Mouse (Mus musculus) telencephalon, adult 2 months (tissue): ENCODE data around the gene Dedd2.

Experiments used
- DNase-seq: peaks from one replicate; pipeline ENCODE4 v3.0.0-alpha.2; 2011; ENCODE audit warnings: low read depth, low spot score

The Dedd2 gene

GRCm38 (mm10) chr7:25218705-25219415, 1.6 kb downstream of the Dedd2 start:
- DNase-seq = no peak

DNA sequence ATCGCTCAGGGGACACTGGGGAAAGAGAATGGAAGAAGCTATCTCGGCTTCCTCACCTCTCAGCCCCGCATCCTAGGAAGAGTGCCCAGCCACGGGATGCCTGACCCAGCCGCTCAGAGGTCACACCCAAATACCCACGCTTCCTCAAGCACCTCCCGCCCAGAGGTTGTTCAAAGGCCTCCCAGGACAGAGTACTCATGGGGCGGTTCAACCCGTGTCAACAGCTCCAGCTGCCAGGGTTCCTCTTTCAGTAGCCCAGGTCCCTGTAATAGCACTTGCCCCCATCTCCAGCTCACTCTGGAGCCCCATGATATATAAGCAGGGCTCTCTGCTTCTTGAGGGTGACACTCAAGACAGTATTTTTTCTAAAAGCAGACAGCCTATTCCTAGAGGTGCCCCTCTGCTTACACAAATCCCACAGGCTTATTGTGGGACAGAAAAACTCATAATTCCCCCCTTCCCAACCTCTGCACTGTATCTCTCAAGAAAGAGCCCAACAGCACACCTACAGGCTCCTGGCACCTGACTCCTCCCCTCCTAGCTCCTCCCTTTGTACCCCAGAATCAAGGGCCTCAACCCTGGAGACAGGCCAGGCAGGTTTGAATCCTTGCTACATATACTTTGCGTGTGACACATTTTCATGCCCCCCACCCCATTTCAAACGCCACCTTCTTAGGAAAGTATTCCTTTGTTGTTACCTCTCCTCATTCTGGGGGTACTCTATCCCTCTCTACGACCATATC, 2.6 kb downstream of the Dedd2 start:
- DNase-seq = no peak

DNA sequence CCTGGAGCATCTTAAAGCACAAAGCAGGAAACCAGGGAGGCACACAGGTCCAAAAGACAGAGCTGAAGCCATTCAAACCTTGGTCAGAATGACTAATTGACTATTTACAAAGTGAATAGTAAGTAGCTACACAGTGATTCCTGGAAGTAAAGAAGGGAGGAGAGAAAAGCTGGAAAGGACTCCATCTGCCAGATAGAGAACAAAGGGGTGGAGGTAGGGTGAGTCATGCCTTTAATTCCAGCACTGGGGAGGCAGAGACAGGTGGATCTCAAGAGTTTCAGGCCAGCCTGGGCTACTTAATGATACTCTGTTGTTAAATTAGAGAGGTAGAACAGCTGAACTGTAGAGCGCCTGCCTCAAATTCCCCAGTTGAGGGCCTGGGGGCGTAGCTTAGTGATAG, 6.2 kb downstream of the Dedd2 start:
- DNase-seq = no peak

DNA sequence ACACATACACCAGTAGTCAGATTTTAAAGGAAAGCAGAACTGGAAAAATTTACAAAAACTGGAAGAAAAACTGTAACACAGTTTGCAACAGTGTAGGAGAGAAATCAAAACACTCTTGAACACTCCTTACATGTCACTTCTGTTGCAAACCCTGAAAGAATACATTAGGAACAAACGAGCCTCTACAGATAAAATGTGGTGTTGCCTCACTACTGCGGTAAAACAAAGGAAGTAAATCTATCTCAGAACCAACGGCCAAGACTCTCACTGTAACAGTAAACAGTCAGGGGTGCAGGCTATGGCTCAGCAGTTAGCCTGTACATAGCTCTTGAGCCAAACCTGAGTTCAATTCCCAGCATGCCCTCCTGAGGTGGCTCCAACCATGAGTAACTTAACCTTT, 7.3 kb downstream of the Dedd2 start:
- no peak for DNase-seq

GRCm38 (mm10) chr7:25210482-25210881, 9.9 kb downstream of the Dedd2 start:
- no peak for DNase-seq

DNA sequence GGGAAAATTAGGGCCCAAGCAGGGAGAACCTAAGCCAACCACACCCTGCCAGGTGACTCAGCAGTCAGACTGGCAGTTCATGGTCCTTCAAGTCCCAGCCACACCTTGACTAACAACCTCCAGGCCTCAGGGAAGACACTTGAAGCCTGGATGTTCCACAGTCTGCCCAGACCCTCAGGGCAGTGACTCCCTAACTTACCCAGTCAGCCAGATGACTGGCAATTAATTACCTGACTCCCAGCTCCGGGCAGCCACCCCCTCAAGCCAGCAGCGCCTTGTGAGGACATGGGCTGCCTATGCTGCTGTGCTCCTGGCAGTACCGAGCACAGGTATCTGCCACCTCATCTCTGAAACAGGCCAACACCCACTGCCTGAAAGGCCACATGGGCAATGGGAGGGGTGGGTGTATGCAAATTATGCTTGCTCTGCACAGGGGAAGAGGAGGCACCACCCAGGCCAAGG, 11.2 kb downstream of the Dedd2 start:
- DNase-seq = no peak

DNA sequence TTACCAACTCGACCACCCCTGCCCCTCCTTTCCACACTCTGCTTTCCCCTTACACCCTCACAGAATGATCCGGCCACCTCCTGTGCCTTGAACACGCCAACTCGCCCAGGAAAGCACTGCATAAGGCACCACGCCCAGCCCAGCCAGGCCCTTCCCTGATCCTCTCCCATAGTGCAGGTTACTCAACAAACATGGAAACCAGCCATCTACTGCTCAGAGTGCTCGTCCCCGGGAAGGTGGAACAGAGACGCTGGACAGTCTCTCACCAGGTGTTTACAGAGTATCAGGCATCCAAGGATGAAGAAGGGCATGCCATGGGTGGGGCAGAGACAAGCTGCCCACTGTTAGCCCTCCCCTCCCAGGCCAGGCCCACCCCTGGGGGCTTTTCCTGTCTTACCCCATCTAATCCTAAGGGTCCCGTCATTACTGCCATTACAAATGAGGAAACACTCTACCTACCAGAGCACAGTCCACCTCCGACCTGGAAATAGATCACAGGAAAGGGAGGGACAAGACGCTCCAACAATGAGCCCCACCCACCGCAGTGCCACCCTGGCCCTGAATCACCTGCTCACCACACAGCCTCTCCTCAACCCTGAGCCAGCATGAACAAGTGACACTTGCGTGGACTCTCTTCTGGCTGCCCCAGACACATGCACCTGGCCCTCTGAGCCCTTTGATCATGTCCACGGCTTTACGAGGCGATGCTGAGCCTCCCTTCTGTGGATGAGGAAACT, 14.2 kb downstream of the Dedd2 start:
- no peak for DNase-seq

DNA sequence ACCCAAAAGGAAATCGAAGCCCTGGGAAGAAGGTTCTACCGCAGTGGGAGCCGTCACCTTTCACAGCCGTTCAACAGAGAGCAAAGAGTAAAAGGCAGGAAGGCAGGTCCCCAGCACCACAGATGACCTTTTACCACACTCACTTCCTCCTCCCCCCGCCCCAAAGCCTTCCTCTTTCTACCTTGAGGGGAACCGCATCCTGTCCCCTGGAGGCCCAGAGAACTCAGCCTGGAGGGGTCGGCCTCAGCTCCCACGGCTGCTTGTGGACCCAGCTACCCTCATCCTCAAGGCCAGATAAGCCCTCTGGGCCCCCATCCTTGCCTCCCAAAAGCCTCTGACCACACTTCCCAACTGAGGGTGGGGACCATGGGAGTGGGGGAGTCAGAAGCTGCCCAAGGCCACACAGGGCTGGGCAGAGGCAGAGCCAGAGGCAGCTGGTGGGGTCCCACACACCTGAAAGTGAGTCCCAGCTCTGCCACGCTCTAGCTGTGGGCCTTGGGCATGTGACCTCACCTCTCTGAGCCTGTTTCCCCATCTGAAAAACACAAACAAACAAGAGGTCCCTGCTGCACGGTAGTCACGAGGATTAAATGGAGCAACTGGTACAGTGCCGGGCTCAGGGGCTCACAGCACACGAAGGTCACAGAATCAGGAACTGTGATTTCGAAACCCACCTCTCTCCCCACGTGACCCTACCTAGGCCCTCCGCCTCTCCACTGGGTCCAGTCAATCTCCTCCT, 14.9 kb downstream of the Dedd2 start:
- no peak for DNase-seq

DNA sequence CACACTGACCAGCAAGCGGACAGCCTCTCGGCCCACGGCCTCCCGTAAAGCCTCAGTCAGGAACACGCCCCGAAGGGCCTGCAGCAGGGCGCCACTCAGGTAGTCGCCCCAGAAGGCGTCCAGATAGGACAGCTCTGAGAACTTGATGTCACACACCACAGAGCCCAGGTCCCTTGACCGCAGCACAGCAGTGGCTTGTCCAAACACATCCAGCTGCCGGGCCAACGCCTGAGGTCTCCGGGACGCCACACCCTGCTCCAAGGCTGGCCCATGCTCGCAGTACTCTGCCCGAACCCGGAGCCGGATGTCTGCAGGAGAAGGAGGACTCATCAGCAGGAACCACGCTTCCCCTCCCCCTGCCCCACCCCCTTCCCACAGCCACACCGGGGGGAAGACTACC, 16.8 kb downstream of the Dedd2 start:
- DNase-seq = no peak

DNA sequence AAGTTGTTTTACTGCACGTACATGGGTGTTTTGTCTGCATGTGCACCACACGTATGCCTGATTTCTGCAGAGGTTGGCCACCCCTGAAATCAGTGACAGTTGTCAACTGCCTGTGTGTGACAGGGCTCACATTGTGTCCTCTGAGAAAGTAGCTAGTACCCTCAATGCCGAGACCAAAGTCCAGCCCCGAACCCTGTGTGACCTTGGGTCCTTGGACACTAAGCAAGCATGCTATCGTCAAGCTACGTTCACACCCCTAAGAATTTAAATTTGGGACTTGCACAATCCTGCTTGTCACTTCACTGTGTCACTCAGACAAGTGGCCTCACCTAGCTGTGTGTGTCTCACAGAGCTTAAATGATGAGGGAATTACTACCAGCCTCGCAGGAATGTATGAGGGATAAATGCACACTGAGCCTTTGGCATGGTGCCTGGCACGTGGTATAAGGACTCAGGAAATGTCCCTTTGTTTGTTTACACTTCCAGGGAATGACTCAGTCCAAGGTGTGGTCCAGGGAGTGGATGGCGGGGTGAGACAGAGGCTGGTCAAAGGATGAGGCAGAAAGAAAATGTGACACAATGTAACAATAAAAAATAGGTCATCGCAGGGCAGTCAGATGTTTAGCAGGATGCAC, 22.9 kb downstream of the Dedd2 start:
- no peak for DNase-seq

DNA sequence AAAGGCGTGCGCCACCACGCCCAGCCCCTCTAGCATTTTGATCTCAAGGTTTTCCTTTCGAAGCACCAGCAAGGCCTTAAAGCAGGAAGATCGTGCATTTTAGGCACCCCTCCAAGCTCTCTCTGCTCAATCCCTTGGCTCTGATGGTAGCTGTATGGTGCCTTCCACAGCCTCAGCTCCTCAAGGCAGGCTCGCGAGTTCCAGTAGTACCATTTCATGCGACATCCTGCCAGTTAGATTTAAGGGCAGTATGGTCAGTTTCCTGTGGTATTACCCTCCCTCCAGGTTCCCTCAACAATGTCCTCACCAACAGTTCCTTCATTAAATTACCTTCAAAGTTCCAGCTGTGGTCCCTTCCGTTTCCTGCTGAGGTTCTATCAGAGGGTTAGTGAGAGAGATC, 24.3 kb downstream of the Dedd2 start:
- no peak for DNase-seq

DNA sequence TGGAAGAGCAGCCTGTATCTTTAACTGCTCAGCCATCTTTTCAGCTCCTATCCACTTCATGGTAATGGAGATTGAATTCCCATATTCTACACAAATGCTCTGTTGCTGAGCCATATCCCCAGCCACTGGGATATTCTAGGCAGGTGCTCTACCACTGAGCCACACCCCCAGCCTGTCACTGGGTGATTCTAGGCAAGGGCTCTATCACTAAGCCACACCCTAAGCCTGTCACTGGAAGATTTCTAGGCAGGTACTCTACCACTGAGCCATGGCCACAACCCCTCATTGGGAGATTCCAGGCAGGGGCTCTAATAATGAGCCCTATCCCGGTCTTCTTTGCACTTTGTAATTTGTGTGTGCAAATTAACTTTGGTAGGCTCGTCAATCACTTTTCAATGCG, 25.3 kb downstream of the Dedd2 start:
- no peak for DNase-seq

DNA sequence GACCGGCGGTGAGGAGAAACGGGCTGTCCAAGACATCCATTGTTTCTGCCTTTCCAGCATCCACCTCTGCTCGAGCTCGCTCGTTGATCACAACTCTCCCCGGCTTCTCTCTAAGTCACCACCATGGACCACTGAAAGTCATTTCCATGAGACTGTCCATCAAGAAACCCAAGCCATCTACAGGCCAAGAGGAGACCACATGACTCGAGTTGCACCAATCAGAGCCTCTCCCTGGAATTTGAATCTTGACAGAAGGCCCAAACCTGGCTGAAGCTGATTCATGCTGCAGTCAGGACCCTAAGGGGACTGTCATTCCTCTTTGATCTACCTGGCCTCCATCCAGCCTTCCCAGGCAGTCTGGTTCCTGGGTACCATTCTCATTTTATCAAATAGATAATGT, 28.3 kb downstream of the Dedd2 start:
- DNase-seq = no peak

DNA sequence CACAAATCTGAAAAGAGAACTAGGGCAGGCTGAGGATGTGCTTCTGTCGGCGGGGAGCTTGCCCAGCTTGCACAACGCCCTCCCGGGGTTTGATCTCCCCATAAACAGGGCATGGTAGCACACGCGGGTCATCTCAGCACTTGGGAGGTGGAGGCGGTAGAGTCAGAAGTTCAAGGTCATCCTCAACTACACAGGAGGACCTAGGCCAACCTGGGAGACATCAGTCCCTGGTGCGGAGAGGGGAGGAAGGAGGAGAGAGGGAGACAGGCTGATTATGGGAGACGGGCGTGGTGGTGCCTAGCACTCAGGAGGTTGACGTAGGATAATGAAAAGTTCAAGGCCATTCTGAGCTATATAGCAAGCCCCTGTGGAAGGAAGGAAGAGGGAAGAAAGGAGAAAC, 29.6 kb downstream of the Dedd2 start:
- DNase-seq = no peak

DNA sequence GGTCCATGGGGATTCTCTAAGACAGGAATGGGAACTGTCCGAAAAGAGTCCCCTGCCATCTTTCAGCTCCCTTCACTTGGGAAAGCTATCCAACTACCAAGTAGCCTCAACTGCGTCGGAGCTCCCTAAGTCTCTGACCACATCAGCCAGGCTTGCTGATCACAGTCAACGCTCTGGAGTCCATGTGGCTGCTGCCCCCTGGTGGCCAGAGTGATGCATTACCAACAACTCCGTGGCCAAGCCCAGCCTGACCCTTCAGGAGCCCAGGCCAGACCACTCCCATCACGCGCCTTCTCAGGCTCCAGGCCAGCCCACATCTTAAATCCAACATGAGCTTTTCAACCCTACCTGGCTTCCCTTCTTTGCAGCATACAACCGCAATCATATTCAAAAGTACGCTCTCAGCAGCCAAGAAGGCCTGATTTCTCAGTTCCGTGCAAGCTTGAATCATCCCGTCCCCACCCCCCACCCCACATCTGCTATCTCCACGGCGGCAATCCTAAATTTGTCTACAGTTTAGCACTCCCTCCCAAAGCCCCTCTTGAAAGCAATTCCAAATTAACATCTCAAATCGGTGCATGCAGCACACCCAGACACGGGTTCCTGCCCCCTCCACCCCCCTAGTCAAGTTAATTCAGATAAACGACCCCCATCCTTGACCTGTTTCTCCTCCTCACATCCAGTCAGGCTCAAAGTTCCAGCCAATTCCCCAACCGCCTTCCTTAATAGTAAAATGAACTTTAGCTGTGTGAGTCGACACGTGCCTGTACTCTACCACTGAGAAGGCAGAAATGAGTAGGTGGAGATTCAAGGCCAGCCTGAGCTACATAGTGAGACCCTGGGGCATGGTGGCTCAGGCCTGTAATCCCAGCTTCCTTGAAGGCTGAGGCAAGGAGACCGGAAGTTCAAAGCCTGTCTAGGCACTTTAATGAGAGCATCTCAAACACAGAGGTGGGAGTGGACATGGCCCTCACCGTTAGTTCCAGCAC, 32.5 kb downstream of the Dedd2 start:
- DNase-seq = peak; percentile 41

- no peak for DNase-seq
Measured at GRCm38 (mm10) chr7:25184091-25184490, 36.3 kb downstream of the Dedd2 start.

DNA sequence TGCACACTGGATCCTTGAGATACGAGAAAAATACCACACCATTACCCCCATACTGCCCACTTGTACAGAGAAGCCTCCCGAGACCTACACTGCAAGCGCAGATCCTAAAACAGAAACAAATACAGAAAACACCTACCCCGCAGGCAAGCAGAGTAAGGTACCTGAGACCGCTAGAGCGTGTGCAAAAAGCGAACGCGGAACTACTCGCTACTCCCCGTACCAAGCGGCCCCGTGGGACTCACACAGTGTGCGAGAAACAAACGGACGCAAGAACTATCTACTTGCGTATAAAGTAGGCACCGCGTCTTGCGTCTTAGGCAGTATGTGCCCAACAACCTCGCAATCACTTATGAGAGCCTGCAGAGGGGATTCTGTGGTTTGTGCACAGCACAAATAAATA, 38.6 kb downstream of the Dedd2 start:
- no peak for DNase-seq

DNA sequence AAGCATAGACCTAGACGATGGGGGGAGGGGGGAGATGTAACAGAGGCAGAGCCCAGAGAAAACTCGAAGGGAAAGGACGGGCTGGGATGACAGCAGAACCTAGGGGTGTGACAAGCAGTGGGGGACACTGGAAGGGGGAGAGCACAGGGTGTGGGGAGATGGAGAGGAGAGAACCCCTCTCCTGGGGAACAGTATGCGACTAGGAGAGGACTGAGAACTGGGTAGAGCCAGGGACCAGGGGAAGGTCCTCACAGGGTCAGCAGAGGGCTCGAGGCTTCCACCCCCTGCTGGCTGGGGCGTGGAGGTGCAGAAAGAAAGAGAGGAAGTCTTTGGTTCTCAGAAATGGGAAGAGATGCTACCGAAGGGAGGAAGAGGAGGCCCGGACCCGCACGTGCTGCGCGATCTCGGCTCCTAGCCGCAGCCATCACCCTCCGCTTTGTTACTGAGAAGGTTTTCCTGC, 39.1 kb downstream of the Dedd2 start:
- DNase-seq = no peak

GRCm38 (mm10) chr7:25180512-25180911, 39.9 kb downstream of the Dedd2 start:
- no peak for DNase-seq

GRCm38 (mm10) chr7:25179606-25180161, 40.7 kb downstream of the Dedd2 start, which contains the start of gene Pou2f2:
Gene Pou2f2 (minus strand): TSS chr7:25179726.
- peak; percentile 73 for DNase-seq
